Mouse (Mus musculus): Measurements from ENCODE around the gene Psmb11. TPM values are rescaled to one million over a fixed set of nuclear protein-coding genes. Genes with fewer than 3 reads are reported as not detected.

Gene Psmb11
- total RNA-seq, 4 experiments from 2014 or later = not detected

Small RNAs within 50 kb of the gene (microRNA-seq; reads per million reads assigned to microRNA genes)
- gene Mir686 (not detected), gene Mir6948 (not detected)

Other genes starting within 250 kb of the Psmb11 start
- 1 to 10 TPM in 2 of 4 experiments, under 1 TPM in 2; 0.46 to 1.9 (median 0.89) TPM for gene Slc7a7, start 203.7 kb upstream of the Psmb11 start, total RNA-seq (2022)
- gene Mrpl52, start 194.5 kb upstream of the Psmb11 start, total RNA-seq (2022) = 100 to 1,000 TPM; 104 to 126 (median 117) TPM
- gene Mmp14, start 189.8 kb upstream of the Psmb11 start, total RNA-seq (2022) = 1 to 10 TPM; 2.8 to 6.3 (median 3.7) TPM
- gene Lrp10, start 157.3 kb upstream of the Psmb11 start, total RNA-seq (2022) = 10 to 100 TPM; 23.5 to 34.0 (median 29.5) TPM
- not detected for gene Rem2, start 145.3 kb upstream of the Psmb11 start, total RNA-seq (2022)
- 10 to 100 TPM; 31.0 to 35.9 (median 32.5) TPM for gene Prmt5, start 103.9 kb upstream of the Psmb11 start, total RNA-seq (2022)
- 1 to 10 TPM; 1.6 to 3.5 (median 3.1) TPM for gene Haus4, start 66.8 kb upstream of the Psmb11 start, total RNA-seq (2022)
- gene Ajuba, start 43.9 kb upstream of the Psmb11 start, total RNA-seq (2022) = 1 to 10 TPM in 2 of 4 experiments, under 1 TPM in 2; 0.87 to 1.8 (median 1.3) TPM
- gene 4931414P19Rik, start 15.4 kb upstream of the Psmb11 start, total RNA-seq (2022) = 1 to 10 TPM; 2.0 to 2.8 (median 2.6) TPM
- 100 to 1,000 TPM; 183 to 192 (median 187) TPM for gene Psmb5, start 3.4 kb upstream of the Psmb11 start, total RNA-seq (2022)
- not detected for gene Gm17606, start 19.5 kb downstream of the Psmb11 start, total RNA-seq (2022)
- gene Cdh24, start 19.9 kb downstream of the Psmb11 start, total RNA-seq (2022) = under 1 TPM in 2 of 4 experiments, not detected in 2; 0.08 to 0.12 TPM
- 1 to 10 TPM; 7.1 to 9.4 (median 8.0) TPM for gene 1700123O20Rik, start 64.8 kb downstream of the Psmb11 start, total RNA-seq (2022)
- 10 to 100 TPM; 46.2 to 72.1 (median 55.9) TPM for gene Acin1, start 65.5 kb downstream of the Psmb11 start, total RNA-seq (2022)
- gene Gm29776, start 77.4 kb downstream of the Psmb11 start, total RNA-seq (2022) = not detected
- not detected for gene Cebpe, start 90.7 kb downstream of the Psmb11 start, total RNA-seq (2022)
- gene Slc7a8, start 160.5 kb downstream of the Psmb11 start, total RNA-seq (2022) = 10 to 100 TPM; 11.3 to 17.4 (median 12.2) TPM
- gene Rnf212b, start 192.7 kb downstream of the Psmb11 start, total RNA-seq (2022) = 1 to 10 TPM; 2.2 to 3.2 (median 2.5) TPM
- 1 to 10 TPM; 3.3 to 7.6 (median 5.2) TPM for gene Homez, start 249.5 kb downstream of the Psmb11 start, total RNA-seq (2022)

Measured in gastrocnemius, adult 8-10 months (tissue).